Mouse (Mus musculus): ENCODE measurements around the gene Gal3st2c. TPM values are rescaled to one million over a fixed set of nuclear protein-coding genes. Genes with fewer than 3 reads are reported as not detected.
"Not testable (repeated sequence)": the region's sequence is repeated elsewhere in the genome, so short reads cannot be mapped to it uniquely, and the experiment has no call there.

Gal3st2c gene
- polyA plus RNA-seq, 1 experiment = 0.11 TPM

GRCm38 (mm10) chr1:94034984-94035743 is 44.9 kb downstream of the Gal3st2c start:
- DNase-seq (ENCODE audit: low read depth, low spot score) = peak; percentile 11
- 1% methylated on average over 25 of the region's 25 CpGs for WGBS

GRCm38 (mm10) chr1:94040391-94040790 is 50.1 kb downstream of the Gal3st2c start:
- no peak for DNase-seq (ENCODE audit: low read depth, low spot score)
- WGBS = 91% methylated on average over 2 of the region's 2 CpGs

GRCm38 (mm10) chr1:94045559-94045958 is 55.2 kb downstream of the Gal3st2c start:
- no peak for DNase-seq (ENCODE audit: low read depth, low spot score)
- WGBS = 61% methylated on average over 3 of the region's 3 CpGs

- DNase-seq (ENCODE audit: low read depth, low spot score) = no peak
- 62% methylated on average over 4 of the region's 4 CpGs for WGBS
Measured at GRCm38 (mm10) chr1:94046544-94046943, 56.2 kb downstream of the Gal3st2c start.

- DNase-seq (ENCODE audit: low read depth, low spot score) = no peak
- 88% methylated on average over 5 of the region's 5 CpGs for WGBS
Measured at GRCm38 (mm10) chr1:94051104-94051503, 60.8 kb downstream of the Gal3st2c start.

GRCm38 (mm10) chr1:94052373-94052772 is 62.1 kb downstream of the Gal3st2c start, which contains the start of gene Pdcd1:
Gene Pdcd1 (minus strand): TSS chr1:94052553.
- 51% methylated on average over 6 of the region's 6 CpGs for WGBS
- DNase-seq (ENCODE audit: low read depth, low spot score) = no peak

GRCm38 (mm10) chr1:94053530-94054216 is 63.4 kb downstream of the Gal3st2c start:
- 73% methylated on average over 7 of the region's 7 CpGs for WGBS
- no peak for DNase-seq (ENCODE audit: low read depth, low spot score)

GRCm38 (mm10) chr1:94054481-94054880 is 64.2 kb downstream of the Gal3st2c start:
- 78% methylated on average over 1 of the region's 1 CpGs for WGBS

GRCm38 (mm10) chr1:94055966-94056365 is 65.7 kb downstream of the Gal3st2c start:
- no peak for DNase-seq (ENCODE audit: low read depth, low spot score)
- 9% methylated on average over 3 of the region's 3 CpGs for WGBS

More at GRCm38 (mm10) chr1:94054481-94054880, 64.2 kb downstream of the Gal3st2c start:
- no peak for DNase-seq (ENCODE audit: low read depth, low spot score)

- DNase-seq (ENCODE audit: low read depth, low spot score) = no peak
- 95% methylated on average over 2 of the region's 2 CpGs for WGBS
Measured at GRCm38 (mm10) chr1:94057401-94057800, 67.1 kb downstream of the Gal3st2c start.

- DNase-seq (ENCODE audit: low read depth, low spot score) = not testable (repeated sequence)
Measured at GRCm38 (mm10) chr1:94058281-94058680, 68.0 kb downstream of the Gal3st2c start.

More at GRCm38 (mm10) chr1:94058281-94058680, 68.0 kb downstream of the Gal3st2c start:
- WGBS = 60% methylated on average over 1 of the region's 1 CpGs

Other genes with a start within 250 kb of the Gal3st2c start
- 43.7 and 52.2 TPM in 2 replicates for gene Atg4b, start 239.0 kb upstream of the Gal3st2c start, polyA plus RNA-seq (2012; rRNA removed)
- 113 and 122 TPM in 2 replicates for gene Thap4, start 235.6 kb upstream of the Gal3st2c start, polyA plus RNA-seq (2012; rRNA removed)
- gene Dtymk, start 188.6 kb upstream of the Gal3st2c start, polyA plus RNA-seq (2012; rRNA removed) = 43.9 and 54.5 TPM in 2 replicates
- 5.0 and 5.6 TPM in 2 replicates for gene Ing5, start 186.5 kb upstream of the Gal3st2c start, polyA plus RNA-seq (2012; rRNA removed)
- 8.7 and 15.9 TPM in 2 replicates for gene D2hgdh, start 165.6 kb upstream of the Gal3st2c start, polyA plus RNA-seq (2012; rRNA removed)
- 13.6 and 31.8 TPM in 2 replicates for gene Gal3st2, start 129.2 kb upstream of the Gal3st2c start, polyA plus RNA-seq (2012; rRNA removed)
- gene Gal3st2b, start 72.2 kb upstream of the Gal3st2c start, polyA plus RNA-seq (2012; rRNA removed) = 28.3 and 73.6 TPM in 2 replicates
- not detected in 2 replicates for gene Neu4, start 29.9 kb downstream of the Gal3st2c start, polyA plus RNA-seq (2012; rRNA removed)
- gene Pdcd1, start 62.0 kb downstream of the Gal3st2c start, polyA plus RNA-seq (2012; rRNA removed) = 1.3 and 1.7 TPM in 2 replicates